Mouse (Mus musculus) G1E (cell line): Measurements from ENCODE around the gene Mtmr10. TPM values are rescaled to one million over a fixed set of nuclear protein-coding genes. Genes with fewer than 3 reads are reported as not detected.

Experiments used
- ATAC-seq: 2 replicates; pipeline ENCODE4 v1.8.0; 2016; ENCODE audit warnings: mild to moderate bottlenecking; ENCODE audit not compliant: insufficient number of reproducible peaks, poor library complexity, low FRiP score, severe bottlenecking; ENCODE audit errors: extremely low read depth
- DNase-seq: peaks from one replicate; pipeline ENCODE4 v3.0.0; 2012; ENCODE audit warnings: low spot score
- H3K27me3 ChIP-seq: 2 replicates; pipeline ENCODE4 v1.6.1; 2012; ENCODE audit warnings: mild to moderate bottlenecking, low read length, inconsistent platforms; ENCODE audit not compliant: insufficient read depth
- H3K36me3 ChIP-seq: replicated peaks from 2 replicates; pipeline ENCODE3; 2012; ENCODE audit warnings: mild to moderate bottlenecking, inconsistent platforms
- H3K4me1 ChIP-seq: 2 replicates; pipeline ENCODE4 v1.6.1; 2012; ENCODE audit warnings: low read depth, low read length, inconsistent platforms, mixed read lengths; ENCODE audit not compliant: insufficient read depth
- H3K4me3 ChIP-seq: 2 replicates; pipeline ENCODE4 v1.5.1; 2012; ENCODE audit warnings: low read depth, mild to moderate bottlenecking, inconsistent platforms, low read length, moderate library complexity, mixed read lengths
- H3K9me3 ChIP-seq: replicated peaks from 2 replicates; pipeline ENCODE4 v1.6.1; 2012; ENCODE audit warnings: inconsistent platforms
- CTCF ChIP-seq: IDR thresholded peaks from 2 replicates; pipeline ENCODE4 v1.5.1; 2012; ENCODE audit warnings: low read depth, low read length, inconsistent platforms, mixed read lengths
- GATA1 ChIP-seq: IDR thresholded peaks from 2 replicates; pipeline ENCODE4 v1.6.1; 2012; ENCODE audit warnings: borderline replicate concordance, low read length, inconsistent platforms, mixed read lengths
- GATA2 ChIP-seq: IDR thresholded peaks from 2 replicates; pipeline ENCODE4 v1.6.1; 2012; ENCODE audit warnings: low read depth, low read length, inconsistent platforms, borderline replicate concordance
- POLR2AphosphoS5 ChIP-seq: IDR thresholded peaks from 2 replicates; pipeline ENCODE4 v1.6.1; 2012; ENCODE audit warnings: low read depth, low read length, inconsistent platforms; ENCODE audit not compliant: insufficient replicate concordance
- TAL1 ChIP-seq: conservative IDR thresholded peaks from 2 replicates; pipeline ENCODE4 v1.6.1; 2012; ENCODE audit warnings: low read depth, low read length, inconsistent platforms, mixed read lengths
- polyA plus RNA-seq: library from polyadenylated mRNA; stranded (reverse); fragments of >175 nt; gene quantifications from 2 replicates; pipeline ENCODE4 v1.2.3, GENCODE M21; 2012
- total RNA-seq, 2 experiments: library from RNA; stranded (forward) in 1 of 2; stranded (reverse) in 1 of 2; fragments of 200-1000 nt in 1 of 2; fragments of >200 nt in 1 of 2; fragmentation: Nextera tagmentation in 1 of 2; gene quantifications; 2 replicates each; pipeline ENCODE4 v1.2.3; 2014 to 2017

Gene Mtmr10
- total and polyA plus RNA-seq, 3 experiments: 2.9 to 18.1 (median 8.5) TPM

GRCm38 (mm10) chr7:64265502-64266279, 21.8 kb upstream of the Mtmr10 start:
- H3K9me3 ChIP-seq: no peaks in the 10 kb centered on the region; the same call in 1 of the 2 replicates
- DNase-seq: no peak
- H3K4me1 ChIP-seq: no peaks in the 10 kb centered on the region
- ATAC-seq: no peak
- no peak for TF ChIP-seq GATA2
- TF ChIP-seq POLR2AphosphoS5: no peak
- TF ChIP-seq CTCF: no peak
- no peak for TF ChIP-seq GATA1
- TF ChIP-seq TAL1: no peak
- no peak overlapping the region for H3K4me3 ChIP-seq
- H3K27me3 ChIP-seq: peaks cover 4% of the 10 kb centered on the region; the same call in 1 of the 2 replicates
- no peaks in the 10 kb centered on the region for H3K36me3 ChIP-seq

GRCm38 (mm10) chr7:64266587-64266986, 20.9 kb upstream of the Mtmr10 start:
- peaks cover 4% of the 10 kb centered on the region; the same call in 1 of the 2 replicates for H3K27me3 ChIP-seq
- no peaks in the 10 kb centered on the region; the same call in 1 of the 2 replicates for H3K9me3 ChIP-seq
- no peaks in the 10 kb centered on the region for H3K36me3 ChIP-seq
- no peaks in the 10 kb centered on the region for H3K4me1 ChIP-seq
- H3K4me3 ChIP-seq: no peak overlapping the region
- no peak for TF ChIP-seq POLR2AphosphoS5
- TF ChIP-seq CTCF: no peak
- no peak for TF ChIP-seq GATA2
- no peak for TF ChIP-seq TAL1
- TF ChIP-seq GATA1: no peak
- ATAC-seq (no peak), DNase-seq (no peak)

GRCm38 (mm10) chr7:64271926-64272325, 15.5 kb upstream of the Mtmr10 start:
- no peaks in the 10 kb centered on the region for H3K36me3 ChIP-seq
- TF ChIP-seq CTCF: no peak
- TF ChIP-seq GATA1: no peak
- TF ChIP-seq TAL1: no peak
- TF ChIP-seq POLR2AphosphoS5: no peak
- no peak for TF ChIP-seq GATA2
- ATAC-seq (no peak), DNase-seq (no peak)
- H3K4me1 ChIP-seq: no peaks in the 10 kb centered on the region
- H3K9me3 ChIP-seq: no peaks in the 10 kb centered on the region
- peaks cover 15% of the 10 kb centered on the region for H3K27me3 ChIP-seq
- H3K4me3 ChIP-seq: no peak overlapping the region

GRCm38 (mm10) chr7:64275518-64275917, 11.9 kb upstream of the Mtmr10 start:
- DNase-seq (no peak), ATAC-seq (no peak)
- Histone ChIP-seq H3K9me3 (no peaks in the 10 kb centered on the region), H3K4me1 (no peaks in the 10 kb centered on the region), H3K27me3 (peaks cover 12% of the 10 kb centered on the region), H3K4me3 (no peak overlapping the region), H3K36me3 (no peaks in the 10 kb centered on the region)
- TF ChIP-seq GATA2: no peak
- TF ChIP-seq TAL1: no peak
- TF ChIP-seq CTCF: no peak
- no peak for TF ChIP-seq POLR2AphosphoS5
- TF ChIP-seq GATA1: no peak

GRCm38 (mm10) chr7:64276921-64277320, 10.5 kb upstream of the Mtmr10 start:
- H3K27me3 ChIP-seq: peaks cover 12% of the 10 kb centered on the region
- no peaks in the 10 kb centered on the region for H3K4me1 ChIP-seq
- H3K9me3 ChIP-seq: no peaks in the 10 kb centered on the region
- TF ChIP-seq CTCF (no peak), TAL1 (no peak), GATA2 (no peak), GATA1 (no peak), POLR2AphosphoS5 (no peak)
- no peaks in the 10 kb centered on the region for H3K36me3 ChIP-seq
- no peak for DNase-seq
- no peak overlapping the region for H3K4me3 ChIP-seq
- ATAC-seq: no peak

GRCm38 (mm10) chr7:64278526-64278925, 8.9 kb upstream of the Mtmr10 start:
- Histone ChIP-seq H3K27me3 (peaks cover 8% of the 10 kb centered on the region), H3K4me3 (no peak overlapping the region), H3K4me1 (no peaks in the 10 kb centered on the region), H3K36me3 (no peaks in the 10 kb centered on the region), H3K9me3 (no peaks in the 10 kb centered on the region)
- DNase-seq (no peak), ATAC-seq (no peak)
- TF ChIP-seq TAL1 (no peak), GATA1 (no peak), CTCF (no peak), POLR2AphosphoS5 (no peak), GATA2 (no peak)

- TF ChIP-seq TAL1: no peak
- no peak for TF ChIP-seq POLR2AphosphoS5
- H3K4me3 ChIP-seq: no peak overlapping the region
- peaks cover 4% of the 10 kb centered on the region for H3K27me3 ChIP-seq
- no peaks in the 10 kb centered on the region for H3K9me3 ChIP-seq
- DNase-seq (no peak), ATAC-seq (no peak)
- no peaks in the 10 kb centered on the region for H3K4me1 ChIP-seq
- H3K36me3 ChIP-seq: peaks cover 3% of the 10 kb centered on the region
Observed at GRCm38 (mm10) chr7:64279548-64279947, 7.9 kb upstream of the Mtmr10 start.
